Mouse (Mus musculus) myocyte (in vitro differentiated cells): ENCODE measurements around the gene Ldlrad3. TPM values are rescaled to one million over a fixed set of nuclear protein-coding genes. Genes with fewer than 3 reads are reported as not detected.
A peak's percentile ranks its signal among the peaks of the same experiment; 100 is the strongest.

Source experiments
- H3K27me3 ChIP-seq: one replicate; pipeline ENCODE4 v1.6.1; 2011; ENCODE audit not compliant: control insufficient read depth, insufficient read depth, insufficient read length
- H3K36me3 ChIP-seq: one replicate; pipeline ENCODE4 v1.6.1; 2011; ENCODE audit not compliant: control insufficient read depth, insufficient read depth
- H3K4me2 ChIP-seq: one replicate; pipeline ENCODE4 v1.6.1; 2011; ENCODE audit warnings: low read depth, control low read depth
- H3K4me3 ChIP-seq: one replicate; pipeline ENCODE4 v1.5.1; 2011; ENCODE audit warnings: mild to moderate bottlenecking, control low read depth, moderate library complexity
- H3K79me2 ChIP-seq: one replicate; pipeline ENCODE4 v1.6.1; 2011; ENCODE audit not compliant: control insufficient read depth, insufficient read depth
- H3ac ChIP-seq: one replicate; pipeline ENCODE4 v1.6.1; 2011; ENCODE audit not compliant: control insufficient read depth, insufficient read length
- CEBPB ChIP-seq: IDR thresholded peaks from 2 replicates; pipeline ENCODE4 v1.6.1; 2011; ENCODE audit warnings: mild to moderate bottlenecking, moderate library complexity; ENCODE audit not compliant: poor library complexity, insufficient read depth, severe bottlenecking
- E2F4 ChIP-seq: IDR thresholded peaks from one replicate; pipeline ENCODE4 v1.6.1; 2011; ENCODE audit warnings: mild to moderate bottlenecking, control low read depth, moderate library complexity; ENCODE audit not compliant: insufficient read depth
- MAX ChIP-seq: IDR thresholded peaks from one replicate; pipeline ENCODE4 v1.6.1; 2011; ENCODE audit warnings: low read depth, mild to moderate bottlenecking, control low read depth
- MYOD1 ChIP-seq, 3 experiments: IDR thresholded peaks; one replicate each; pipeline ENCODE4 v1.6.1; 2011; ENCODE audit warnings: control low read depth in 2 of 3, low read depth in 2 of 3, mild to moderate bottlenecking in 2 of 3, moderate library complexity in 1 of 3; ENCODE audit not compliant: insufficient read length in 2 of 3, control insufficient read depth in 1 of 3
- MYOG ChIP-seq, 3 experiments: IDR thresholded peaks; one replicate each; pipeline ENCODE4 v1.6.1; 2011; ENCODE audit warnings: control low read depth in 2 of 3, low read depth in 2 of 3, mild to moderate bottlenecking in 2 of 3; ENCODE audit not compliant: insufficient read length in 2 of 3, control insufficient read depth in 1 of 3, insufficient read depth in 1 of 3
- POLR2A ChIP-seq: IDR thresholded peaks from one replicate; pipeline ENCODE4 v1.6.1; 2011; ENCODE audit warnings: low read depth, mild to moderate bottlenecking, control low read depth, moderate library complexity; ENCODE audit not compliant: insufficient read length
- POLR2AphosphoS2 ChIP-seq: IDR thresholded peaks from one replicate; pipeline ENCODE4 v1.6.1; 2011; ENCODE audit warnings: low read depth, control low read depth; ENCODE audit not compliant: insufficient read length
- REST ChIP-seq: IDR thresholded peaks from one replicate; pipeline ENCODE4 v1.6.1; 2011; ENCODE audit warnings: mild to moderate bottlenecking, control low read depth, moderate library complexity; ENCODE audit not compliant: insufficient read depth, insufficient read length
- SRF ChIP-seq: IDR thresholded peaks from one replicate; pipeline ENCODE4 v1.6.1; 2011; ENCODE audit warnings: low read depth; ENCODE audit not compliant: control insufficient read depth, insufficient read length
- TCF12 ChIP-seq: IDR thresholded peaks from one replicate; pipeline ENCODE4 v1.6.1; 2011; ENCODE audit warnings: mild to moderate bottlenecking, control low read depth; ENCODE audit not compliant: poor library complexity, insufficient read depth, severe bottlenecking
- TCF3 ChIP-seq: IDR thresholded peaks from one replicate; pipeline ENCODE4 v1.6.1; 2011; ENCODE audit warnings: low read depth, control low read depth; ENCODE audit not compliant: insufficient read length
- USF1 ChIP-seq: IDR thresholded peaks from one replicate; pipeline ENCODE4 v1.6.1; 2011; ENCODE audit warnings: low read depth, mild to moderate bottlenecking, control low read depth, moderate library complexity
- polyA plus RNA-seq: library from polyadenylated mRNA; unstranded; fragments of >200 nt; fragmentation: generic; extraction: Trizol; gene quantifications from one replicate; pipeline ENCODE4 v1.2.1, GENCODE M21; 2012; ENCODE audit warnings: missing spikeins

Gene Ldlrad3
- polyA plus RNA-seq, 1 experiment = 32.1 TPM

DNA sequence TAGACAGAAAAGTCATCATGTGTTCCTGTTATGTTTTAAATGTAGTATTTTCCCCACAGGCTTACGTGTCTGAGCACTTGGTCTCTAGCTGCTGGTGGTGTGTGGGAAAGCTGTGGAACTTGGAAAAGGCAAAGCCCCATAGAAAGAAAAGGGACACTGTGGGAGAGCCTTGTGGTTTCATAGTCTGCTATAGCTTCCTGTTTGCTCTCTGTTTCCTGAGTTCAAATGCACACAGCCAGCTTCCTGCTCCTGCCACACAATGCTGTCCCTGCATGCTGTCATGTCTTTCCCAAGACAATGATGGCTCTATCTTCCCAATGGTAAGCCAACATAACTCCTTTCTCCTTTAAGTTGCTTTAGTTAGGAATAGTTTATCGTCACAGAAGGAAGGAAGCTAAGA lies 194.5 kb downstream of the Ldlrad3 start:
- Histone ChIP-seq H3K4me2 (no peak overlapping the region), H3K27me3 (no peaks in the 10 kb centered on the region), H3ac (no peak overlapping the region), H3K79me2 (no peaks in the 10 kb centered on the region), H3K36me3 (no peaks in the 10 kb centered on the region), H3K4me3 (no peak overlapping the region)
- no peak for TF ChIP-seq TCF3
- no peak for TF ChIP-seq MYOG (IDR thresholded peaks at IDR 0.05; ENCODE audit: control insufficient read depth in 1 of 3, insufficient read depth in 1 of 3, insufficient read length in 2 of 3, low read depth in 2 of 3)
- no peak for TF ChIP-seq REST
- TF ChIP-seq SRF = no peak
- no peak for TF ChIP-seq E2F4

DNA sequence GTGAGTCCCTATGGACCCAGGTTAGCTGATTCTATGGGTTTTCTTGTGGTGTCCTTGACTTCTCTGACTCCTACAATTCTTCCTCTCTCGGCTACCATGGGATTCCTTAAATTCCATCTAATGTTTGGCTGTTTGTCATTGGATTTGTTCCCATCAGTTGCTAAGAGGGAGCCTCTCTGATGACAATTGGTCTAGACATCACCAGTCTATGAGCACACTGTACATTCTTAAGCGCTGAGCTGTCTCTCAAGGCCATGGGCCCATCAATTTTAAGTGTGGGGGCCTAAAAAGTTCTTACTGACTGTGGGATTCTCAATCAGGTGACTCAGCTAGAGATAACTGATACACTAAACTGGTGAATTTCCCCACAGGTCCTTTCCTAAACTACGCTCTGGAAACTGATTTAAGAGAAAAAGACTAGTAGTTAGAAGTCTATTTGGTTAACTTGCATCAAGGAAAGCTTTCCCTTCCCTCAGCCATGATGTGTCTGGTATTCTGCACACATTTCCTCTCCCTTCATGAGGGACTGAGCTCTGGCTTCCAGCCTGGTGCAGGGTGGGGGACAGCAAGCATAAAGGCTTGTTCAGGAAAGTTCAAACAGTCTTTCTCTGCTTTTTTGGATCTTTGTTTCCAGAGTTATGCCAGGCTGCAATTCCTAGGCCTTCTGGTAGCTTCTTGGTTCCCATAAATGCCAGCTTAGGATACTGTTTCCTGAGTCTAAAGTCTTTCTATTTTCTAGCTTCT lies 199.7 kb downstream of the Ldlrad3 start:
- H3K27me3 ChIP-seq = no peaks in the 10 kb centered on the region

DNA sequence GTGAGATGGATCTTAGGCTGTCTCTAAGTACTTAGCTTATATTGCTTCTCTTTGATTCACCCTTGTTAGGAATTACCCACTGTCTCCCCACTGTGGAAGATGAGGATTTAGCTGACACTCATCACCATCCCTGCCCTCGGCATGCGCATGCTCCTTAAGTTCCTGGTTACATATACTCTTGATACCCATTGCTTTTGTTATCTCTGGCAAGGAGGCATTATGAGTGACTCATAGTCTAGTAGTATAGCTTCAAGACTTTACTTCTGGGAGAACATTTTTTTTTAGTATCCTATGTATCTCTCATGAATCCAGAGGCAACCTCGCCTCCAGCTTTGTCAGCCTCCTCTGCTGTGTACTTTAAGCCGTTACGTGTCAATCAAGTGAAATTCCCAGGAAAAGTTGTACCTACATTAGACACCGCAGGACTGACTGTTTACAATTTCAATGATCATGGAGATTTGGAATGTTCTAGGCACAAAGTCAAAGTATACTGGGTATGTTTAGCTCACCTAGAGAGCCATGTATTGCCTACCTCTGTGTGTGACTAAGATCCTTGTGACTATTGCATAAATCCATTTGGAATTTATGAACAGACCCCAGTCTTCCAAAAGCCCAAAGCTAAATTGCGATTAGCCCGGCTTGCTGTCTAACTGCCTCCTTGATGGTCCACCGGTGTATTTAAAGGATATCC lies 202.2 kb downstream of the Ldlrad3 start:
- TF ChIP-seq MAX = no peak
- TF ChIP-seq TCF3 = no peak
- no peak for TF ChIP-seq POLR2AphosphoS2
- no peak for TF ChIP-seq USF1
- no peak for TF ChIP-seq REST
- TF ChIP-seq POLR2A = no peak
- no peak for TF ChIP-seq MYOD1 (IDR thresholded peaks at IDR 0.05; ENCODE audit: control insufficient read depth in 1 of 3, insufficient read length in 2 of 3, low read depth in 2 of 3)
- no peak for TF ChIP-seq MYOG (IDR thresholded peaks at IDR 0.05; ENCODE audit: control insufficient read depth in 1 of 3, insufficient read depth in 1 of 3, insufficient read length in 2 of 3, low read depth in 2 of 3)
- no peak for TF ChIP-seq TCF12
- no peak for TF ChIP-seq E2F4
- no peak for TF ChIP-seq SRF
- no peak for TF ChIP-seq CEBPB
- H3K36me3 ChIP-seq = no peaks in the 10 kb centered on the region
- no peak overlapping the region for H3K4me3 ChIP-seq
- H3K27me3 ChIP-seq = no peaks in the 10 kb centered on the region
- H3ac ChIP-seq = no peak overlapping the region
- no peaks in the 10 kb centered on the region for H3K79me2 ChIP-seq
- peak overlapping the region; percentile 47 for H3K4me2 ChIP-seq

More for the DNA sequence above, 199.7 kb downstream of the Ldlrad3 start:
- Histone ChIP-seq H3K79me2 (no peaks in the 10 kb centered on the region), H3K4me2 (peak overlapping the region; percentile 41), H3ac (no peak overlapping the region), H3K4me3 (no peak overlapping the region), H3K36me3 (no peaks in the 10 kb centered on the region)
- no peak for TF ChIP-seq TCF12
- TF ChIP-seq E2F4 = no peak
- TF ChIP-seq REST = no peak
- no peak for TF ChIP-seq POLR2AphosphoS2
- no peak for TF ChIP-seq TCF3
- no peak for TF ChIP-seq USF1
- no peak for TF ChIP-seq CEBPB
- no peak for TF ChIP-seq MYOD1 (IDR thresholded peaks at IDR 0.05; ENCODE audit: control insufficient read depth in 1 of 3, insufficient read length in 2 of 3, low read depth in 2 of 3)
- no peak for TF ChIP-seq MAX
- no peak for TF ChIP-seq MYOG (IDR thresholded peaks at IDR 0.05; ENCODE audit: control insufficient read depth in 1 of 3, insufficient read depth in 1 of 3, insufficient read length in 2 of 3, low read depth in 2 of 3)
- TF ChIP-seq SRF = no peak
- no peak for TF ChIP-seq POLR2A

DNA sequence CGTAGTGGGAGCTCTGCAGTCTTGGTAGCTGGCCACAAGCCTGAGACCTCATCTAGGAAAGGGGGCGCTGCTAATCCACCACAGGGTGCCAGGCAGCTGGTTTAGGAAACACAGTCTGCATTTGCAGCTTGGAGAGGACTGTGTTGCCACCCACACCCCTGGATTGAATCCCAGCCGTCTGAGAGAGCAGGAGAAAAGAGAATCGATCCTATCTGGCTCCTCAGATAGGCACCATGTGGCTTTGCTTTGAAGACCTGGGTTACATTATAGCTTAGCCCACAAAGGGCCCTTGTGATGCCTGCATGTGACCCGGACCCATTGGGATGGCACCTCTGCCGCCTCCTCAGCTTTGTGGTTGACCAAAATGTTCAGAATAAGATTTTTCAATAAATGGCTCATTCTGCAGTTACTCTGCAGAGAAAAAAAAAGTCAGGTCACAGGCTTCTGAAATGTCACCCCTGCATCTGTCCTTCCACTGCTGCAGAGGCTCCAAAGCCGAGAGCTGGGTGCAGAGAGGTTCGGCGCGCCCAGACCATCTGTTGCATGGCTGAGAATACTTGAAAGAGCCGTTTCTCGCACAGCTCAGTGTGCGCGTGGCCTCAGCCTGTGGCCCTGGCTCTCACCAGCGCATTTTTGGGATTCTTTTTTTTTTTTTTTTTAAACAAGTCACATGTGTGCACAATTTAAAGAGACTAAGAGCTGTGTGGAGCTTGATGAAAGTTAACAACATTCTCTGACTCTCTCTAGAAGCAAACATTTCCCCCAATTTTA lies 202.9 kb downstream of the Ldlrad3 start:
- no peaks in the 10 kb centered on the region for H3K79me2 ChIP-seq
- H3K36me3 ChIP-seq = no peaks in the 10 kb centered on the region

More for the DNA sequence above, 202.9 kb downstream of the Ldlrad3 start:
- no peak for TF ChIP-seq TCF3
- peak in 2 of 3 experiments; percentile 21 to 74 for TF ChIP-seq MYOG (IDR thresholded peaks at IDR 0.05; ENCODE audit: control insufficient read depth in 1 of 3, insufficient read depth in 1 of 3, insufficient read length in 2 of 3, low read depth in 2 of 3)
- peak; percentile 10 to 76 (median 70) for TF ChIP-seq MYOD1 (IDR thresholded peaks at IDR 0.05; ENCODE audit: control insufficient read depth in 1 of 3, insufficient read length in 2 of 3, low read depth in 2 of 3)
- Histone ChIP-seq H3K4me3 (no peak overlapping the region), H3K27me3 (no peaks in the 10 kb centered on the region), H3ac (no peak overlapping the region), H3K4me2 (peak overlapping the region; percentile 47)
